Mouse (Mus musculus) bone marrow macrophage, adult 2 months (primary cell): ENCODE measurements around the gene Fam49a. TPM values are rescaled to one million over a fixed set of nuclear protein-coding genes. Genes with fewer than 3 reads are reported as not detected.

ENCODE experiments used
- H3K27ac ChIP-seq: 2 replicates; pipeline ENCODE4 v1.5.1; 2012; ENCODE audit warnings: low read depth, low read length; ENCODE audit not compliant: insufficient read depth
- H3K4me1 ChIP-seq: 2 replicates; pipeline ENCODE4 v1.6.1; 2012; ENCODE audit warnings: low read length; ENCODE audit not compliant: control insufficient read depth, insufficient read depth
- H3K4me3 ChIP-seq: 2 replicates; pipeline ENCODE4 v1.5.1; 2012; ENCODE audit warnings: mild to moderate bottlenecking, low read length, moderate library complexity; ENCODE audit not compliant: insufficient read depth
- CTCF ChIP-seq: IDR thresholded peaks from 2 replicates; pipeline ENCODE4 v1.5.1; 2012; ENCODE audit warnings: low read depth, mild to moderate bottlenecking, low read length, moderate library complexity
- POLR2A ChIP-seq: IDR thresholded peaks from 2 replicates; pipeline ENCODE4 v1.6.1; 2012; ENCODE audit warnings: mild to moderate bottlenecking, low read depth, low read length, borderline replicate concordance
- polyA plus RNA-seq: library from polyadenylated mRNA; stranded (reverse); fragments of >200 nt; gene quantifications from 2 replicates; pipeline ENCODE4 v1.2.4, GENCODE M21; 2012; ENCODE audit not compliant: missing spikeins, insufficient read depth, insufficient read length

The Fam49a gene
- polyA plus RNA-seq, 1 experiment = 82.8 TPM

DNA sequence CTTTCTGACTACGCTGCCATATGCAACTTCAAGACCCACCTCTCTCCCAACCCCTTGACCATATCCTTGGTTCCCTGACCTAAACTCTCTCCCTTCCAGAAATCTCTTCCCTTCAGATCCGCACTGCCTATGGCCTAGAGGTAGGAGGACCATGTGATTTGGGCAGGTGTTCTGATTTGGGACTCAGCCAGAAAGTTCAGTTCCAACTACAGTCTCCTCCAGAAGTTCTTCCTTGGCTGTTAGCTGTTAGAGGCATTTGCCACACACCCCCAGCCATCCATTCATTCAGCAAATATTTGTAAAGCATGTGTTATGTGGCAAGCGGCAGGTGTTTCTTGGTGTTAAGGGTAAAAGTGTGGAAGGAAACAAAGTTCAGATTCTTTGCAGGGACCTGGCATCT is 44.3 kb downstream of the Fam49a start:
- Histone ChIP-seq H3K4me3 (no peak overlapping the region), H3K4me1 (peaks cover 29% of the 10 kb centered on the region), H3K27ac (no peak overlapping the region)
- TF ChIP-seq POLR2A = no peak
- TF ChIP-seq CTCF = no peak

DNA sequence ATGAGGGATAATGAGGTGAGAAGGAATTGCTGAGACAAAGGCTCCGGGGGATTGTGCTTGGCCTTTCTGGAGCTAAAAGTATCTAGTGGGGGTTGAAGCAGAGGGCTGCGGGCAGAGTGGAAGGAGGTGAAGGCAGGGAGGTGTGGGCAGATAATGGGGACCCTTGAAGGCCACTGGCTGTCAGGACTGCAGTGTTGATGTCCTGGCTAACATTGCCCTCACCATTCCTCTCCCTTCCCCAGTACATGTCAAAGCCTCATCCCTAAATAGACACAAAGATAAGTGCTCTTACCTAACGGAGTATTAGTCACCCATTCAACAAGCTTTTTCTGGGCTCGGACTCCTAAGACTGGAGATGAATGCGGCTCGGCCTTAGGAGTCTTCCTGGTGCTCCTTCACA is 44.9 kb downstream of the Fam49a start:
- TF ChIP-seq POLR2A = no peak
- Histone ChIP-seq H3K4me1 (peaks cover 25% of the 10 kb centered on the region), H3K27ac (no peak overlapping the region), H3K4me3 (no peak overlapping the region)

DNA sequence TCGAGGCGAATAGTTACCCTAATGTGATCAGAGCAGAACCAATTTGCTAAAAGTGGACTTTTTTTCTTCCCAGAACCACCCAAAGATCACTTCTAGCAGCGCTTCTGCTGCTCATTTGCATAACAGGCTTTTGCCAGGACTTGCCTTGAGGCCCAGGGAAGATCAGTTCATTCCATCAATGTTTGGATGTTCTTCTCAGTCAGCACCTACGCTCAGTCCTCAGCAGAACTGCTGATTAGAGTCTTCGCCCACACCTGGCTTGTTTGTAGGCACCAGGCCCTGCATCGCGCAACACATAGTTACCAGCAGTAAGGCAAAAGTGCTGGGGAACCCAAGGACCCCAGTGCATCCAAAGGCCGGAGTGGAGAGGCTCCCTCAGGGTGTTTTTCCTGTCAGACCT is 45.3 kb downstream of the Fam49a start:
- Histone ChIP-seq H3K27ac (no peak overlapping the region), H3K4me3 (no peak overlapping the region), H3K4me1 (peaks cover 22% of the 10 kb centered on the region)
- TF ChIP-seq CTCF (no peak), POLR2A (no peak)

DNA sequence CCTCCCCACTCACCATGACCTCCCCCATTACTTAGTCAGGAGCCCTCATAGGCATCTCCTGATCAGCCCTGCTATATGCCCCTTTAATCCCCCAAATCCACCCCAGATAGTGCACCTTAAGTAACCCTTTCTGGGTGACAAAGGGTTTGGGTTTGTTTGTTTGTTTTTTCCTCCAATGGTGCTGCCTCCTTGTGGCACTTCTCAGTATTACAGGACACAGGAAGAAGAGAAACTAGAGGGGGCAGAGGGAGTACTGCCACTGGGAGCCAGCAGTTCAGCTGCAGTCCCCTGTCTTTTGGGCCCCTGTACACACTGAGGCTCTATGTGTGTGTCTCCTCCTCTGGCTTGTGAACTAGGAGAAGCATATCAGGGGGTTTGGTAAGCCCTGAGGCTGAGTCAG is 51.5 kb downstream of the Fam49a start:
- no peak for TF ChIP-seq POLR2A
- no peak; the same call in 1 of the 2 replicates for TF ChIP-seq CTCF
- H3K27ac ChIP-seq = no peak overlapping the region
- H3K4me3 ChIP-seq = no peak overlapping the region
- H3K4me1 ChIP-seq = peaks cover 10% of the 10 kb centered on the region

DNA sequence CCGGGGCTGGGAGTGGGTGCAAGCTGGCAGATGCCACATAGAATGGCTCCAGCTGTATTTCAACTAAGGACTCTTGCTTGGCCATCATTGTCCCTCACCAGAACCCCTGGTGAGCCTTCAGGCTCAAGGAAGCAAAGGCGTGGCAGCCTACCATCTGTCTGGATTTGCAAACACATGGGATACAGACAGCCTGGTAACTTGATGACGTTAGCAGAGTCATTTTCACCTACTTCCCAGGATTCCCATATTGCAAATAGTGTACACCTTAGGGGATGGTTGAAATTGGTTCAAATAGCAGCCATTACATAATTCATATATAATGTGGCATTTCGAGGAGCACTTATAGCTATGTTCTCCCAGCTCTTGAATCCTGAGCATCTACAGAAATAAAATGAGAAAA is 52.0 kb downstream of the Fam49a start:
- peaks cover 10% of the 10 kb centered on the region for H3K4me1 ChIP-seq
- TF ChIP-seq POLR2A (no peak), CTCF (no peak)
- no peak overlapping the region for H3K27ac ChIP-seq
- no peak overlapping the region for H3K4me3 ChIP-seq

DNA sequence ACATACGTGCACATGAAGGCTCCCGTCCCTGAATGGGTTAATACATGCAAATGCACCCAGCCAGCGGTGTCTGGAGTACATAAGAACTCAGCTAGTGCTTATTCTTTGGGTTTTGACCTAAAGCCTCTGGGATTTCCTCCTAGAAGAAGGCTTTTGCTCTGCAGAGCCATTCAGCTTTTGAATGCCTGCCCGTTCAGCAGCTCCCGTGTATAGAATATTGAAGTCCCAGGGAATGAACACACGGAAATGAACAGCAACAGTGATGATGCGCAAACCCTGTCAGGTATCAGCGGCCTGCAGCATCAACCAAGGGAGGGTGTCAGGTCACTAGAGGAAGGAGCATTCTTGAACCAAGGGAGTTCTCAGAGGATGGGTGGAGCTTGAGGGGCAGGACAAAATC is 52.4 kb downstream of the Fam49a start:
- TF ChIP-seq POLR2A (no peak), CTCF (no peak)
- H3K4me1 ChIP-seq = peaks cover 13% of the 10 kb centered on the region
- no peak overlapping the region for H3K27ac ChIP-seq
- no peak overlapping the region for H3K4me3 ChIP-seq

DNA sequence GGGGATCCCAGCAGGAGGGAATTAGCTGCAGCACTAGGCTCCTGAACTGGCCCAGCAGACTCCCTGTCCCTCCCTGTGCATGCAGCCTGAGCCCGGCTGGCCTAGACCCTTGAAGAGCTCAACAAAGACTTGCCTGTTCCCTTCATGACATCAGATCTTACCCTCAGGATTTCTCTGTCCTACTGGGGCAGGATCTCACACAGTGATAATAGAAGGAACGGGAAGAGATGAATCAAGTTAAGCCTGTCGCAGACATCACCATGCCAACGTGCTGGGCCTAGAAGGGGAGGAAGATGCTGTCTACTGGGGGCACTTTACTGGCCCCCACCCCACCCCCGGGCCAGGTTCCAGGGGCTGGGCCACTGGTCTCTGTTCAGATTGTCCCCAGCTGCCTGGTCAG is 53.1 kb downstream of the Fam49a start:
- TF ChIP-seq CTCF (no peak), POLR2A (no peak)

DNA sequence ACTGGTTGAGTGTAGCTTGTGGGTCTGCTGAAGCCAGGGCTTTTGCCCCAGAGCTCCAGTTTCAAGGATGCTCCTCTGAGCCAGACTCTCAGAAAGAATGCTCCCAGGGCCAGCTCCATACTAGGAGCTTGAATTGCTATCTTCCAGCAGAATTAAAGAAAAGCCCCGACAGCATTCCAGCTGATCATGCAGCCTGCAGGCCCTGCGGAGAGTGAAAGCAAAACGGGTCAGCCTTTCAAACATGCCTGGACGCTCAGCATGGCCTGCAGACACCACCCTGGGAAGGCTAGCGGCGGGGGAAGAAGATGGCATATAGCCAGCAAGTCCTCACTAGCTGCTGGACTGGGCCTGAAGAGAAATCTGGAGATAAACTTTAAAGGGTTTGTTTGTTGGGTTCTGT is 55.0 kb downstream of the Fam49a start:
- Histone ChIP-seq H3K4me1 (peaks cover 32% of the 10 kb centered on the region), H3K27ac (no peak overlapping the region), H3K4me3 (no peak overlapping the region)
- TF ChIP-seq POLR2A = no peak
- TF ChIP-seq CTCF = no peak

More for the DNA sequence above, 53.1 kb downstream of the Fam49a start:
- Histone ChIP-seq H3K4me1 (peaks cover 20% of the 10 kb centered on the region), H3K4me3 (no peak overlapping the region), H3K27ac (no peak overlapping the region)

DNA sequence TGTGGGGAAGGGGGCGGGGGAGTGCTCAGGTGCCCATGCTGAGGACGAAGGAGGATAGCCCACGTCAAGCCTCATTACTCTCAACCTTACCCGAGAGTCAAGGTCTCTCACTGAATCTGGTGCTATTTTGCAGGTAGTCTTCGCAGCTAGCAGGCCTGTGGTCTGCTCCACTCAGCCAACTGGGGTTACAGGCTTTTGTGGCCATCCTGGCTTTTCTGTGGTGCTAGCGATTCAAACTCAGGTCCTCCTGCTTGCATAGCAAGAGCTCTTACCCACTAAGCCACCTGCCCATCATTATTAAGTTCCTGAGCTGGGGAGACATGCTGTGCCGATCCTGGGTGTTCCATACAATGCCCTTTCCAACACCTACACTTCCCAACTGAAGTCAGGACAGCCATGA is 55.7 kb downstream of the Fam49a start:
- Histone ChIP-seq H3K27ac (no peak overlapping the region), H3K4me3 (no peak overlapping the region), H3K4me1 (peaks cover 32% of the 10 kb centered on the region)
- TF ChIP-seq CTCF (no peak), POLR2A (no peak)

DNA sequence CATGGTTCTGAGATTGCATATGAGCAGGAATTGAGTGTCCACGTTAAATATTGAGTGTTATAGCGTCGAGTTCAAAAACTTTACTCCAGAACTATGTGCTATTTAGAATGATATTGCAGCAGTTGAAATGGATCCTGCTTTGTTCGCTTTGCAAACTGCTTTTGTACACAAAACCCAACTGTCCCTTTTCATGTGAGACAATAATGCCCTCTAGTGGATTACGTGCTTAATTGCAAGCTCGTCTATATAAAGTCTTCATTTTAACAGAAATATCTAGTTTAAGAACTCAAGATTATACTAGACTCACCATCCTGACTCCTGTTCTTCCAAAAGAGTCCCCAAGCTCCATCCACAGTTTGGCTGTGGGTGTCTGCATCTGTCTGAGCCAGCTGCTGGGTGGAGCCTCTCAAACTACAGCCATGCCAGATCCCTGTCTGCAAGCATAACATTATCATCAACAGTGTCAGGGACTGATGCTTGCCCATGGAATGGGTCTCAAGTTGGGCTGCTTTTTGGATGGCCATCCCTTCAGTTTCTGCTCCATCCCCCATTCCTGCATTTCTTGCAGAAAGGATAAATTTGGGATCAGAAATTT is 56.3 kb downstream of the Fam49a start:
- Histone ChIP-seq H3K27ac (no peak overlapping the region), H3K4me1 (peaks cover 32% of the 10 kb centered on the region), H3K4me3 (no peak overlapping the region)
- TF ChIP-seq POLR2A (no peak), CTCF (no peak)

DNA sequence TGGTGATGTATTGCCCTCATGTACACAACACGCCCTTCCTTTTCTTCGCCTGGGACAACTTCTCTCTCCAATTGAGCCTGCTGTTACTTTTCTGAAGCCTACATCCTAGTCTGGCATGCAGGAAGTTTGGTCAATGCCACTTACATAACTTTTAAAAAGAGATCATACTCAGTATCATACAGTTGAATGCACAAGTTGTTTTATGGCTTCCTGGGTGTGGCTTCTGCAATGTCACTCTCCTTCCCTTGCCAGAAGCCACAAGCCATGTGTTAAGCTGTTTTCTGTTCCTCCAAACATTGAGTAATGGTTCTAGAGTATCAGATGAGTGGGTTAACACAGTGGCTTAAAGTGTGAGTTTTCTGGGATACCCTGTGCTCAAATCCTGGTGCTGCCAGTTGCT is 58.8 kb downstream of the Fam49a start:
- peak overlapping the region; percentile 62 for H3K27ac ChIP-seq
- TF ChIP-seq CTCF = no peak
- TF ChIP-seq POLR2A = no peak
- peaks cover 32% of the 10 kb centered on the region for H3K4me1 ChIP-seq
- H3K4me3 ChIP-seq = no peak overlapping the region
